Mouse (Mus musculus): ENCODE data around the gene Spice1.
A peak's percentile ranks its signal among the peaks of the same experiment; 100 is the strongest.

Gene Spice1

DNA sequence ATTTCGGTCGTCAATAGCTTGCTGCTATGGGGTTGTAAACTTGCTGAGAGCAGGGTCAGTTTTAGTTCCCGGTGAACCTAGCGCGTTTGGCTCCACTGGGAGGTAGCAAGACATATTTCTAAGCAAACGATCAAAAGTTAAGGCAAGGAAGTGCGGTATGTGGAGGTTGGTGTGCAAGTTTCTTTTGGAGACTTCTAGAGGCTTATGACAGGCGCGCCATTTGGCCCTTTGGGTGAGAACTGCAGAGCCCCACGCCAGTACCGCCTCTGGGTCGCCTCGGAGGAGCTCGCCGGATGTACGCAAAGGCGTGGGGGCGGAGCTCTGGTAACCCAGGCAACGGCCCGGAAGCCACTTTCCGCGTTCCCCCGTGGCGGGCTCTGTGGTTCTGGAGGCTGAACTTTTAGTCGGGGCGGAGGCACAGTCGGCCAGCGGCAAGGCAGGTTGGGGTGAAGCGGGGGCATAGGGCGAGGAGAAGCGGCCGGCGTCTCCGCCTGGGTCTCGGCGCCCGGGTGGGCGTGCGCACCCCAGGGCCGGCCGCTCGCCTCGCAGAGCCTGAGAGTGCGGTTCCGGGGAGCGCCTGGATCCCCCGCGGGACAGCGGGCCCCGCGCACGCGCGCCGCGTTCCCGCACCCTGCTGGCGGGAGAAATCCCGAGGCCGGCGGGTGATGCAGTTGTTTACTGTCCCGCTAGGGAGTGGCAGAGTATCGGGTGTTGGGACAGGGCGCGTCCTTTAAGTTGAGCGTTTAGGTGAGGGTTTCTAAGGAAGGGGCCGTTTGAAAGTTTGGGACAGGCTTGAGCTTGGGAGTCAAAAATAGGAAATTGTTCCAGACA is at the start of gene Spice1:
Gene Spice1, plus strand, starts transcription at position 51 of the 831 bp plus-strand sequence.
- DNase-seq (ENCODE audit: inconsistent ontology term): peak; percentile 96

DNA sequence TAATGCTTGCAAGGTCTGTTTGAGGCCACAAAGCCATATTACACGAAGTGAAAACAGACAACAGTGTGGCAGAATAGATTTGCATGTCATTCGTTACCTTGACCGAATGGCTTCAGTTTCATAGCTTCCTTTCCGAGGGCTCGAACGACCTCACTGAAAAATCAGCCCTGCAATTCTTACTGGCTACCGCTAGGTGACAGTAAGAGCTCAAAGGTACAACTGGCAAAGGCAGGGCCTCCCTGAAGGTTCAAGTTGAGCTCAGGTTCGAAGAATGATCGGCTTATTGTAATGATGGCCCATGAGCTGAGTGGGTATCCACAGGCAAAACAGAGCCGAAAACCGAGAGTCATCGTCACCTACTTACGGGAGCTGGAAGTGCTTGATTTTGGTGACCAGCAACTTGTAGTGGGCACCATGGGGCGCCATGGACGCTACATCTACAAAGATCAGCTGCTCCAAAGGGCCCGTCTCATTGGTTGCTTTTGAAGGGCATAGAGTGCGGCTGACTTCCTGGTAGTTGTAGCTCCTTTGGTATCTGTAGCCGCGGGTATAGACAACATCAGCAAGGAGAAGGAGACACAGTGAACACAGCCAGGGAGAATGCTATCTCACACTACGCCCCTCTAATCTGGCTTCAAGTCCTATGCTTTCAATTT is 47.4 kb upstream of the Spice1 start:
- DNase-seq (ENCODE audit: inconsistent ontology term): no peak

DNA sequence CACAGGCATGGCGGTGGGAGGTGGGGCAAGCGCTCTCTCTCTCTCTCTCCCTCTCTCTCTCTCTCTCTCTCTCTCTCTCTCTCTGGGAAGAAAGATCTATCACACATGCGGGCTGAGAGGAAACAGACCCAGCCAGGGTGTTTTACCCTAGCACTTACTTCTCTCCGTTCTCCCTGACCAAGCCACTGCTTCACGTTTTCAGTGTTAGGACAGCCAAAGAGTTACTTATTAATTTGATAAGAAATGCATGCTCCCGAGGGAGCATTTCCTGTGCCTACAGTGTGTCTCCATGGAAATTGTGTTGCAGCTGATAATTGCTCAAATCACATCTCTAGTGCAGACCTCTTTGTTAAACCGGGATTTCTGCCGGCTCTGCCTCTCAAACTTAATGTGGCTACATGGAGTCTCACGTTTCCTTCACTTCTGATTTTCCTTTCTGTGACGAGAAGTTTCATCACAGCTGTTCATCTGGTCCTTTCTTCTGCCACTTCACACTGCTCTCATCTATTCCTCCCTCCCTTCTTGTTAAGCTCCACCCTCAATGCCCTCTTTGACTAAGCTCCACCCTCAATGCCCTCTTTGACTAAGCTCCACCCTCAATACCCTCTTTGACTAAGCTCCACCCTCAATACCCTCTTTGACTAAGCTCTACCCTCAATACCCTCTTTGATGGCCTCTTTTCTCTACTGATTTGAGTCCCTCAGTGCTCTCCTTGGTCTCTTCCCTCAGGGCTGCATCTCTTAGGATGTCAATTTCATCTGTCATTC is 44.6 kb upstream of the Spice1 start:
- DNase-seq (ENCODE audit: inconsistent ontology term): no peak

DNA sequence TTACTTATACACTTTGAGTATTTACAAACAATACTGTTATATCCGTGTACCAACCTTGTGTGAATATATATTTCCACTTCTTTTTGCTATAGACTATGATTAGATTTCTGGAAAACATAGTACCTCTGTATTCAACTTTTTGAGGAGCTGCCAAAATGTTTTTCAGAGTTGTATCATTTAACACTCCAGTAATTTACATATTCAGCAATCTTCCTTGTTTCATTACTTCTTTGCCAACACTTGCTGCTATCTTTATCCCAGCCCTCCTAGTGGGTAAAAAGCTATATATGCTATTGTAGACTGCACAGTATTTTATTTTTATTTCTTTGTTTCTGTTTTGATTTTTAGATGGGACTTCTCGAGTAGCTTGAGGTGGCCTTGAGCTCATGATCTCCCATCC is 43.1 kb upstream of the Spice1 start:
- no peak for DNase-seq (ENCODE audit: inconsistent ontology term)

DNA sequence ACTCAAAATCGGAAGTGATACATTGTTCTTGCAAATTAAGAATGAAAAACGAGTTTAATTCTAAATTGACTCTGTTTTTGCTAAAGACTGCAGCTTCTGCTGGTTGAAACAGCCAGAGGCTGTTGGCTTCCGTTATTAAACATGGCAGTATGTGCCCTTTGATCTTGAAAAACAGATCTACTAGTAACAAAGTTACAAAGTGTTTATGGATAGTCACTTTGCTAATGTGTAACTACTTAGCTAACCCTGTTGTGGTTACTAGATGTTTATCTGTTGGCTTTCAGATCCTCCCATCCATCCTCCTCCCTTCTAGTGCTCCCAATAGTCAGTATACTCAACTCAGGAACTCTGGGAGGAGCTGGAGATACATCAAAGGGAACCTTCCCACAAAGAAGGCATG is 41.3 kb upstream of the Spice1 start:
- no peak for DNase-seq (ENCODE audit: inconsistent ontology term)

DNA sequence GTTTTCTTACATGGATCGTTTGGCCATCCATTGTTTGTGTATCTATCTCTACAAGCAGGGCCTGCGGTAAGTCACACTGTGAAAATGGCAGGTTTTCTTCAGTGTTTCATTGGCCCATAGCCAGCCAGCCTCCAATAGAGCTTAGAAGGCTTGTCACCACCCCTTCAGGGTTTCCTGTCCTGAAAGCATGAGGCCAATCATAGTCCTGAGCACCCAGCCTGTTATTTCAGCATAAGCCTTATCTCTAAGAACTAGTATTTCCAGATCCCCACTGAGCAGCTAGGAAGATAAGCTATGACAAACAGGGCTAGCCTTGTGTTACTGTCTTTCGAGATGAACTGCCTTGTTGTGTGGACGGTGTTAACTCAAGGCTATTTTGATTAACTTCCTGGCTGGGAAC is 33.5 kb upstream of the Spice1 start:
- no peak for DNase-seq (ENCODE audit: inconsistent ontology term)

DNA sequence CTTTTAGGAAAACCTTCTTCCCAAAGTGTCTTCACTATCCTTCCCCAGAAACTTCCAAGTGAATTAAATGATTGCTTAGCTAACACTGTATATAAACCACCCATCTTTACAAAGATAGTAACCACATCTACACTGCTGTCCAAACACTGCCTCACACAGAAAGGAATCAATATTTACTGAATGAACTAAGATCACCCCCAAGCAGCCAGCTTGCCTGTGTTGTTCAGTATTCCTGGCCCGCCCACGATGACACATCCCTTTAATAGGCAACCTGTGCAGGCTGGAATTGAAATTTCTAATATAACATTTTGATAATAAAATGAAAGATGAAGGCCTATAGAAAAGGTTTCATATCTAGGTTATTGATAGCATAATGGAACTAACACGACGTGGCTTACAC is 30.6 kb upstream of the Spice1 start:
- no peak for DNase-seq (ENCODE audit: inconsistent ontology term)

DNA sequence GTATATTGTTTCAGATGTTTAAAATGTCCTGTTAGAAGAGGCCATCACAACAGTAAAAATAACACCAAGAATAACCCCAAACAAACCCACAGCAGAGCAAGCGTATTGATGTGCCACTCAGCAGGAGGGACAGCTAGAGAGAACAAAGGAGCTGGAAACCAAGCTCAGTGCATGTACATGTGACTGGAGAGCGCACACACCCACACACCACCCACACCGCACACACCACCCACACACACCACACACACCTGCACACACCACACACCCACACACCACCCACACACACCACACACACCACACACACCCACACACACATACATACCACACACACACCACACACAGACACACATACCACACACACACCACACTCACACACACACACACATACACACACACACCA is 26.7 kb upstream of the Spice1 start:
- DNase-seq (ENCODE audit: inconsistent ontology term): no peak

DNA sequence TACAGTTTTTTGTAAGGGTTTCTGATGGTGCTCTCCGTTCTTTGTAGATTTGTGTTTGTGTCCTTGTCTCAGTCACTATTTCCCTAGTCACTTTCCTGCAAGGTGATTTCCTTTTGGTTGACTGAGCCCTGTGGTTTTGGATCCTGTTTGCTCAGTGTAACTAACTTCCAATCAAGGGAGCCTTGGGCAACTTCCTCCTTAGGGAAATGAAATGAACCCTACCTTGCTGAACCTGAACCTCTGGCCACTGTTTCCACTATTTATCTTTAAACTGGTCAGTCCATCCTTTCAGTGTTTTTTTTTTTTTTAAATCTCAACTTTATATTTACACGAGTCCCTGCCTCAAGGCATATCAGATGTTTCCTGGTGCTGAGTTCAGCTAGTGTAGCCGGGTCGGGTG is 18.3 kb upstream of the Spice1 start:
- no peak for DNase-seq (ENCODE audit: inconsistent ontology term)

DNA sequence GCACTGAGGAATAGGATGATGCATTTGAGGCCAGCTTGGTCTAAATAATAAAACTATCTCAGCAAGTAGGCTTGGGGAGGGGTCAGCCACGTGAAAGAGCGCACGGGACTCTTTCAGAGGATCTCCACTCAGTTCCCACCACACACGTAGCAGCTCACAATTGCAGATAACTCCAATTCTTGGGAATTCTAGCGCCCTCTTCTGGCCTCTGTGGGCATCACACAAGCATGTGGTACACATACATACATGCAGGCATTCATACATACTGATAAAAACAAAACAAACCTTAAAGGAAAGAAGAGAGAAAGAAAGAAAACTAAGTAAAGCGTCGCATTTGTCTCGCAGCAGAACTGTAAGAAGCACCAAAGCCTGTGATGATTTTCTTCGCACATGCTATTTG is 16.3 kb upstream of the Spice1 start:
- no peak for DNase-seq (ENCODE audit: inconsistent ontology term)

DNA sequence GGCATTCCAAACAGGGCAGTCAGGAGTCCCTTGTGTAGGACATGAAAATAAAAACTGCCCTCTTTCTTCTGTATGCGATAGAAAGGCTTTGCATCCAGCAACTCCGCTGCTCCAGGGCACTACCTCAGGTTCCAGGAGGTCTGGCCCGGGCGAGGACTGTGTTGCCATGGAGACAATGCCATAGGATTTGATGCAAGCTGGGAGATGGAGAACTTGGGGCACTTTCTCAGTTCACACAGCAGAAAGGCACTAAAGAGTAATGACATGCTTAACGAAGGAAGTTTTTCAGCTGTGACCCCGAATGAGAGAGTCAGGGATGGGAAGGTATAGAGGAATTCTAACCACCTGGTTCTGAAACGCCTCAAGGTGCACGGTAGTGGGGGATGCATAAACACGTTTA is 15.8 kb upstream of the Spice1 start:
- no peak for DNase-seq (ENCODE audit: inconsistent ontology term)

DNA sequence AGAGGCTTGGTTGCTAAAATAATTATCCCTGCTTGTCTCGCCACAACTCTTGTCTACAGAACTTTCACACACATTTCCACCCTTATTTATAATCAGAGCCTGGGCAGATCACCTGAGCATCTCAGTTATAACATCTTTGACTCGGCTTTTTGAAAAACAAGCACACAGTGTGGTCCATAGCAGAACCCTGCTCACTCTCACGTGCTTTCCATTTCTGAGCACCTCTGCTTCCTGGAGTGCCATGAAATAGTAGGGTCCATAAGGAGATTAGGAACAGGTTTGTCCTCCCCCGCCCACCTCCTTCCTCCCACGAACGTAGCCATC is 15.3 kb upstream of the Spice1 start:
- DNase-seq (ENCODE audit: inconsistent ontology term): no peak

DNA sequence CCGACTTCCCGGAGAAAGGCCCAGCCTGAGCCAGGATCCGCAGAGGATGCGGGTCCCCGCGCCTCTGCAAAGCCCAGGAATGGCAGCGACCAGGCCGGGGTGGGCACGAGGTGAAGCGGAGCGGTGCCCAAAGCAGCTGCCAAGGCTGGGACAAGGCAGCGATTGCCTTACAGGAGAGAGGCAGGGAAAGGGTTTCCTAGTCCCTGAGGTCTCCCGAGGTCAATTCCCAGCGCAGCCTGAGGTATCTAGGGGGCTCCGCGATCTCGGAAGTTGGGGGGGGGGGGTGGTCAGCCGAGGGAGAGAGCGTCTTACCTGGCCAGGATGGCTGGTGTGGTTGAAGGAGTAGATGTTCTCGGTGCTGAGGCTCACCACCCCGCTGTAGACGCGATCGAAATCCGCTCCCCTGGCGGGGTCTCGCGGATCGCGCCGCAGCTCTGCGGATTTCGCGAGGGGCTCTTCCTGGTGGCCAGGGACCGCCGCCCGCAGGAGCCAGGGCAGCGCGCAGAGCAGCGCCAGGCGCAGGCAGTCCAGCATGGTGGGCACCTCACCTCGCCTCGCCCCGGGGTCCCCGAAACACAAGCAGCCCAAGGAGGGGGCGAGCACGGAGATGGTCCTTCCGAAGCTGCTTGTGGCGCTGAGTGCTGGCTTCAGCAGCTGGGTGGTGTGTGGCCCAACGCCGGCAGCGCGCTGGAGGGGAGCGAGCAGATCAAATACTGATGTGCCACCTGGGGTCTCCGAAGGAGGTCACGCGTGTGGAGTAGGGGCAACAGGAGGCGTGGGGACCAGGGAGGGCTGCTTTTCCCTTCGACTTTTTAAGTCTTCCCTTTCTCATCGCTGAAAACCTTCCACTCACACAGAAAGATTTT is 14.7 kb upstream of the Spice1 start:
- peak; percentile 32 for DNase-seq (ENCODE audit: inconsistent ontology term)

DNA sequence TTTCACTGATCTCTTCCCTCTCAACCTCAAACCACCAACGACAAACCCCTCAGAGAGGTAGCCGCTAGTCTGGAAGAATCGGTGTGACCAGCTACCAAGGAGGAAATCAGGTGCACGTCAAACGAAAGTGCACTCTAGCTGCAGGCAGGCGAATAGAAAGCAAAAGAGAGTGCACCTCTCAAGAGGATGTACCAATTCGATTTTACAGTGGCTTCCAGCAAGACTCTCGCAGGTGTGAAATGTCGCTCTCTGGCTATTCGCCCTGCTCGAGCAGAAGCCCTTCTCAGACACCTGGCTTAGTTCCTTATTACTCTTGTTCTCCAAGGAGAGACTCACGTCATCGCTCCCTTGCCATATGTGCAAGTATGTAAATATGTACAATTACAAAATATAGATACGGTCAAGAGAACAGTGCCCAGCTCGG is 14.0 kb upstream of the Spice1 start, which contains the start of gene Sidt1:
Gene Sidt1, minus strand, starts transcription at position 336 of the 424 bp plus-strand sequence.
- DNase-seq (ENCODE audit: inconsistent ontology term): peak; percentile 6

DNA sequence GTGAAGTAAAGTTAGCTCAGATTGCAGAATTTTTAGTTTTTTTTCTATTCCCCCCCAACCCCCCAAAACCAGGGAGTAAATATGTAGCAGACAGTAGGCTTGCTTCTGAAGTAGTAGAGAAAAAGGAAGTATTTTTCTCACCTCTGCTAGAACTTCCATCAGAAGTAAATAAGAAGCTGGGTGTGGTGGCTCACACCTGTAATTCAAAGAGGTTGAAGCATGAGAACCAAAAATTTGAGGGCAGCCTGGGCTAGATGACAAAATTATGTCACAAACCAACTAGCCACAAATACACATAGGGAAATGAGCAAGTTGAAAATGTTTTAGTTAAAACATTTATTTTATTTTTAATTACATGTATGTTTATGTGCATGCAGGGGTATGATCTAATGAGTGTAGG is 9.4 kb upstream of the Spice1 start:
- DNase-seq (ENCODE audit: inconsistent ontology term): no peak

DNA sequence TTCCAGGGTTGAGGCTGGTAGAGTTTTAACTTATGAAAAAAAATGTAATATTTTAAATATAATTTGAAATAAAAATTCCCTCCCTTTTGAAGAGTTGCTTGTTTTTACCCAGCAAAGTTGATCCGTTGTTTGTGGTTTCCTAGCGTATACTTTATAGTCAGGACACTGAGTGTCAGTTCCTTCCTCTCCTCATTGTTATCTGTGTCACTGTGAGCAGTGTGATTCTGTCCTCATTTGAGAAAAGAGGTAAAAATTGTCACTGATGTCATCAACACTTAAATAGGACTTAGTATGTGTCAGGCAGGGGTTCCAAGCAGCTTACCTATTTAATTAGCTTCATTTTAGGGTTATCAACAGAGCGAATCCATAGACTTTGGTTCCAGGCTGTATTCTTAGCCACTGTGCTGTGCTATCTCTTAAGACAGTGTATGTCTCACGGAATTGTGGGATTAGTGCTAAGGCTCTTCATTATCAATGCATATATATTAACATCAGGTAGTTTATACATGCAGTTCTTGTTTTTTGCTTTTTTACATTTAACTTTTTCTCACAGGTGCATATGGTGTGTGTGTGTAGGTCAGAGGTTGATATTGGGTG is 3.0 kb downstream of the Spice1 start:
- DNase-seq (ENCODE audit: inconsistent ontology term): no peak

DNA sequence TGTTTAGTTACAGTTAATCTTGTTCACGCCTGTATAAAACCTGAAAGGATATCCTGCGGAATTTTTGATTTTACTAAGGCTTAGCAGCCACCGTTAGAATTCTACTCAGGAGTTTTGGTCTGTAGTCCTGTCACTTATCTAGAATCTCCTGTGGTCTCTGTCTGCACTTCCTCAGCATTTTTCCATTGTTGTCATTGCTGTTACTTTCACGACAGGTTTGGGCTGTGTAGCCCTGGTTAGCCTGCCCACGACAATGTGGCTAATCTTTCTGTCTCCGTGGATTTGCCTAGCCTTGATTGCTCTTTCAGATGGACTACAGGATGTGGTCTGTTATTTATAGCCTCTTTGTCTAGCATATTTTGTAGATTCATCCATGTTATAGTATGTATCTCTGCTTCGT is 9.4 kb downstream of the Spice1 start:
- DNase-seq (ENCODE audit: inconsistent ontology term): no peak

DNA sequence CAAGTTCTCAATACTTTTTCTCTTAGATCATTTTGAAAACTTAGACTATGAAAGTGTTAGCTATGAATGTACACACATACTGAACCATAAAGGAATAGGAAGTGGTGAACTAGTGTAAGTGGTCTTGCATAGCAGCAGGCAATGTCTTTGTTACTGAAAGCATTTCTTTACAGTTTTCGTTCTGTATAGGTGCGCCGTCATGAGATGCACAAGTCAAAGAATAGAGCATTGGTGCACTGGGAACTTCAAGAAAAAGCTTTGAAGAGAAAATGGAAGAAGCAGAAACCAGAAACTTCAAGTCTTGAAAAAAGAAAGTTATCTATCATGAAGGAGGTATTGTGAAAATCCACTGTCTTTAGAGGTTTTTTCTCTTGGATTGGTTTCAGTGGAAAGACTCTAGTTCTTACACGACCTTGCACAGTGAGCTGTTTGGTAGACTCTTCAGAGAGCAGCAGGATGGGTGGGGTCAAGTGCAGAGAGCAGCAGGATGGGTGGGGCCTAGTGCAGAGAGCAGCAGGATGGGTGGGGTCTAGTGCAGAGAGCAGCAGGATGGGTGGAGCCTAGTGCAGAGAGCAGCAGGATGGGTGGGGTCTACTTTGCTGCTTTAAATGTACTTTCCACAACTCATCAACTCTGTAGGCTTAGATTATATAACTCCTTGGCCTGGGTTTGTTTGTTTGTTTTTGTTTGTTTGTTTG is 10.8 kb downstream of the Spice1 start:
- DNase-seq (ENCODE audit: inconsistent ontology term): no peak

DNA sequence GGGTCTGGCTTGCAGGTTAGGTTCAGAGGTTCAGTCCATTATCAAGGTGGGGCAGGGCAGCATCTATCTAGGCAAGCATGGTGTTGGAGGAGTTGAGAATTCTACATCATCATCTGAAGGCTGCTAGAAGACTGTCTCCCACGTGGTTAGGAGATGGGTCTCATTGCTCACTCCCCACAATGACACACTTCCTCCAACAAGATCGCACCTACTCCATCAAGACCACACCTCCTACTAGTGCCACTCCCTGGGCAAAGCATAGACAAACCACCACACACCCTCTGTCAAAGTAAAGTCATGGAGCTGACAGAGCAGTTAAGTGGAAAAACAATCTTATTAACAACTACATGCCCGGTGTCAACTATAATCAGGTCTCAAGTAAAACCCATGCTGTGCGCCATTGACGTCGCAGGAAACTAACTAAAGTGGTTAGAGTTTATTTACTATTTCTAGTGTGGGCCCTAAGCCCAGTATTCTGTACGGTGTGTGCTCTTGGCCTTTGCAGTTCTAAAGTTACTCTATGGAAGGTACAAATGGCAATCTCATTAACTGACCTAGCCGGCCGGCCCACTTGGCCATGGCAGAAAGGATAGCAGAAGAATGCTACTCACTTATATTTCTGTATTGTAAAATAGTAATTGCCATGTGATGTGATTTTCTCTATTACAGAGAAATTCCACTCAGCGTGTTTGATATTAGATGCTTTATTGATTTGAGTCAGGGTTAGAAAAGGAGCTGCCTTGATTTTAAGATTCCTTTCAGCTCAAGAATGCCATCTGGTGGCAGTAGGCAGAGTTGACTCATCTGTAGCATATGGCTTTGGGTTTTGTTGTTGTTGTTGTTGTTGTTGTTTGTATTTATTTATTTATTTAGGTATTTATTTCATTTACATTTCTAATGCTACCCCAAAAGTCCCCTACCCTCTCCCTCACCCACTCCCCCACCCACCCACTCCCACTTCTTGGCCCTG is 15.3 kb downstream of the Spice1 start:
- DNase-seq (ENCODE audit: inconsistent ontology term): peak; percentile 9

DNA sequence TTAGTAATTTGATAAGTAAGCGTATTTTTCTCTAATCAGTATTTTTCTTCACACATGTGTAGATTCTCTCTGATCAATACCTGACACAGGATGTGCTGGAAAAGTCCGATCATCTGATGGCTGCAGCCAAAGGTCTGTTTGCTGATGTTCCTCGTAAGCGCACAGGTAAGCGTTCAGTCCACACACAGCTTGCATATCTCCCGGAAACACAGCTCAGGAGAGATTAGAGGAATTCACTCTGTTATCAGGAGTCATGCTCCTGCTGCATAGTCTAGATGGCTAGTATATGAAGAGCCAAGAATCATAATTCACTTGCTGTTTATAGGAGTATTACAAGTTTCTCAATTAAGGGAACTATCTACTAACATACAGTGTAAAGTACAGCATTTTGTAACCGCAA is 18.6 kb downstream of the Spice1 start:
- DNase-seq (ENCODE audit: inconsistent ontology term): no peak
